ENCODE assay signal across 9 mouse cellular contexts in the genomic region with DNA sequence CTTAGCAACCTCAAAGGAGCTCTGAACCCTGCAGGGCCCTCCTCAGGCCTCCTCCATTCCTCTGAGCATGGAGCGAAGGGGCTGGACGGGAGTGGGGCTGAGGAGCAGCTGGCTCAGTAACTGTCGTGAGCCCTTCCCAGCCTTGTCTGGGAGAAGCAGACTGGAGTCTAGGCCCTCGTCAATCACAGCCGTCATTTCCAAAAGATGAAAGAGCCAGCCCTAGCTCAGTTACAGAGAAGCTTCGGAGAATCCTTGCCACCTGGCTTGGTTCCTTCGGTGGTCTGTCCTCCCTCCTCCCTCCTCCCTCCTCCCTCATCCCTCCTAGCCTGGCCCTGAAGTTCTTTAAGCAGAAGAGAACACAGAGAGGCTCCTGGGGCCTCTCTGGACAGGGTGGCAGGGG. TPM values are rescaled to one million over a fixed set of nuclear protein-coding genes. Genes with fewer than 3 reads are reported as not detected.
DNase-seq lines count a peak whose midpoint lies in the region; ATAC-seq and TF ChIP-seq lines count a peak whose summit lies in the region.
"Had no signal": no experiment of that assay in that cellular context is flagged by ENCODE, and none has a peak within 500 bp of the region (broad histone marks: within the 10 kb centered on the region; RNA-seq: fewer than 3 reads in every experiment).

No protein-coding gene starts in this region.

- no peak for TF ChIP-seq POLR2A in brain, embryonic 14.5 days (IDR thresholded peaks at IDR 0.05; ENCODE audit: borderline replicate concordance, extremely low read depth, insufficient read depth, insufficient read length, poor library complexity, severe bottlenecking)

- DNase-seq in brain, embryonic 14.5 days (ENCODE audit: low read depth), result peak; percentile 69
- no peak for DNase-seq in gastrocnemius, postnatal 10 days
- no peak for DNase-seq in layer of hippocampus, postnatal 25 days (ENCODE audit: extremely low spot score in 1 of 2, low spot score in 1 of 2)

- 25% methylated on average over 7 of the region's 7 CpGs for WGBS in hindbrain, embryonic 13.5 days
- 24% methylated on average over 7 of the region's 7 CpGs for WGBS in midbrain, embryonic 15.5 days

- H3K4me2 ChIP-seq in hindbrain, embryonic 13.5 days, result peak overlapping the region; percentile 72
- H3K4me2 ChIP-seq in midbrain, embryonic 15.5 days, result no peak overlapping the region; the same call in 1 of the 2 replicates

- TF ChIP-seq CTCF in E14TG2a.4 (conservative IDR thresholded peaks at IDR 0.05; ENCODE audit: low read length), result no peak
- TF ChIP-seq CTCF in brain, embryonic 14.5 days (IDR thresholded peaks at IDR 0.05; ENCODE audit: borderline replicate concordance, extremely low read depth, insufficient read depth, insufficient read length), result no peak

- no peaks in the 10 kb centered on the region for H3K9me3 ChIP-seq in E14TG2a.4 (ENCODE audit: low read length)
- no peaks in the 10 kb centered on the region for H3K9me3 ChIP-seq in hindbrain, embryonic 13.5 days
- H3K9me3 ChIP-seq in midbrain, embryonic 15.5 days, result no peaks in the 10 kb centered on the region

- H3K27ac ChIP-seq in hindbrain, embryonic 13.5 days, result peak overlapping the region; percentile 77
- peak overlapping the region; percentile 56 for H3K27ac ChIP-seq in midbrain, embryonic 15.5 days

- ATAC-seq in hindbrain, embryonic 13.5 days (ENCODE audit: low FRiP score), result no peak
- ATAC-seq in midbrain, embryonic 15.5 days (replicated peaks), result no peak
- ATAC-seq in megakaryocyte progenitor cell, adult 5-6 weeks (replicated peaks; ENCODE audit: poor library complexity), result no peak
- no peak for ATAC-seq in inflammation-experienced regulatory T-cells, adult 6 months

- H3K27me3 ChIP-seq in E14TG2a.4 (ENCODE audit: insufficient read depth, low read length), result peaks cover 34% of the 10 kb centered on the region
- H3K27me3 ChIP-seq in hindbrain, embryonic 13.5 days, result peaks cover 48% of the 10 kb centered on the region
- 0 out of 2 replicates have a peak, but pooled peaks cover 5% of the 10 kb centered on the region for H3K27me3 ChIP-seq in midbrain, embryonic 15.5 days (replicated peaks)

- H3K4me3 ChIP-seq in E14TG2a.4 (replicated peaks; ENCODE audit: low read length), result peak overlapping the region; percentile 77; the same call in 1 of the 2 replicates
- no peak overlapping the region for H3K4me3 ChIP-seq in hindbrain, embryonic 13.5 days
- no peak overlapping the region for H3K4me3 ChIP-seq in midbrain, embryonic 15.5 days

- H3K36me3 ChIP-seq in E14TG2a.4 (ENCODE audit: insufficient read depth, low read length), result no peaks in the 10 kb centered on the region
- H3K36me3 ChIP-seq in hindbrain, embryonic 13.5 days, result no peaks in the 10 kb centered on the region
- no peaks in the 10 kb centered on the region for H3K36me3 ChIP-seq in midbrain, embryonic 15.5 days (replicated peaks)

- peak overlapping the region; percentile 71; the same call in 1 of the 2 replicates for H3K9ac ChIP-seq in hindbrain, embryonic 13.5 days
- H3K9ac ChIP-seq in midbrain, embryonic 15.5 days, result no peak overlapping the region
- H3K9ac ChIP-seq: lung, embryonic 14.5 days had no signal

- H3K4me1 ChIP-seq in E14TG2a.4 (replicated peaks; ENCODE audit: low read depth, low read length), result peaks cover 62% of the 10 kb centered on the region
- H3K4me1 ChIP-seq in hindbrain, embryonic 13.5 days (replicated peaks), result peaks cover 47% of the 10 kb centered on the region
- peaks cover 29% of the 10 kb centered on the region for H3K4me1 ChIP-seq in midbrain, embryonic 15.5 days

RNA-seq across cellular contexts. Expression of gene Rap1gap, which starts 16.2 kb away (rescaled TPM):
- 83.0 and 109 TPM in 2 replicates for polyA plus RNA-seq in brain, embryonic 14.5 days (2012; rRNA removed)
- polyA plus RNA-seq in hindbrain, embryonic 13.5 days (2015; fragmentation: Nextera tagmentation; extraction: Ambion mirVana), result 39.2 and 39.9 TPM in 2 replicates
- 85.7 and 88.1 TPM in 2 replicates for polyA plus RNA-seq in midbrain, embryonic 15.5 days (2015; fragmentation: Nextera tagmentation; extraction: Ambion mirVana)
- total RNA-seq in gastrocnemius, postnatal 10 days (2021), result 1 to 10 TPM; 5.3 to 5.6 TPM
- total RNA-seq in megakaryocyte progenitor cell, adult 5-6 weeks (2015), result 1.5 and 1.7 TPM in 2 replicates
- total RNA-seq in megakaryocyte progenitor cell, adult 5-6 weeks (2017), result 0.83 and 0.98 TPM in 2 replicates
- 100 to 1,000 TPM; 263 to 285 TPM for total RNA-seq in layer of hippocampus, postnatal 25 days (2021)
- 1 to 10 TPM in 2 of 3 experiments, under 1 TPM in 1; 0.45 to 2.3 (median 1.9) TPM for polyA plus RNA-seq in inflammation-experienced regulatory T-cells, adult 6 months (2017; shearing (Covaris generic))

Comparison
In these comparisons a context has a peak if more than half of its experiments do, and no peak if none do; other contexts are left out.
1. RNA of gene Rap1gap, which starts 16.2 kb away (polyA plus RNA-seq): 83.0 to 109 TPM in brain, embryonic 14.5 days, 85.7 to 88.1 TPM in midbrain, embryonic 15.5 days and 39.2 to 39.9 TPM in hindbrain, embryonic 13.5 days; 0.45 to 2.3 TPM in inflammation-experienced regulatory T-cells, adult 6 months; every median in the first group is over 10 times any median in the second.